Mouse (Mus musculus): ENCODE measurements around the gene Chn2.

Gene Chn2

DNA sequence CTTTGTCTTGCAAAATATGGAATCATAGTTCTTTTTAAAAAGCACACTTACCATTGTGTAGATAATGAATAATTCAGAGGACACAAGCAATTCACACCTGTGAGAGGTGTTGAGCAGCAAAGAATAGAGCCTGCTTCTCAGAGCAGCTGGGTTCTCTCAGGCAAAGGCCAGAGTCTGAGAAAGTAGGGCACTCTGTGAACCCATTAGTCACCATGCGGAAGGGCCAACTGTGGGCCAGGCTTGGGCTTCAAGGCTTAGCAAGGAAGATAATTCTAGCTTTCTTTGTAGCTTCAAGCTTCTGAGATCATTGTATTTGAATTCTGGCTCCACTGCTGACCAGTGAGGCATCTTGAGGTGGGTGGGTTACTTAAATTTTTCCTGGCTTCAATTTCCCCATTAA lies 2.8 kb downstream of the Chn2 start:
- DNase-seq (ENCODE audit: low spot score in 2 of 2): no peak

- no peak for DNase-seq (ENCODE audit: low spot score in 2 of 2)
These were observed 4.2 kb downstream of the Chn2 start for GRCm38 (mm10) chr6:54043536-54043935.

DNA sequence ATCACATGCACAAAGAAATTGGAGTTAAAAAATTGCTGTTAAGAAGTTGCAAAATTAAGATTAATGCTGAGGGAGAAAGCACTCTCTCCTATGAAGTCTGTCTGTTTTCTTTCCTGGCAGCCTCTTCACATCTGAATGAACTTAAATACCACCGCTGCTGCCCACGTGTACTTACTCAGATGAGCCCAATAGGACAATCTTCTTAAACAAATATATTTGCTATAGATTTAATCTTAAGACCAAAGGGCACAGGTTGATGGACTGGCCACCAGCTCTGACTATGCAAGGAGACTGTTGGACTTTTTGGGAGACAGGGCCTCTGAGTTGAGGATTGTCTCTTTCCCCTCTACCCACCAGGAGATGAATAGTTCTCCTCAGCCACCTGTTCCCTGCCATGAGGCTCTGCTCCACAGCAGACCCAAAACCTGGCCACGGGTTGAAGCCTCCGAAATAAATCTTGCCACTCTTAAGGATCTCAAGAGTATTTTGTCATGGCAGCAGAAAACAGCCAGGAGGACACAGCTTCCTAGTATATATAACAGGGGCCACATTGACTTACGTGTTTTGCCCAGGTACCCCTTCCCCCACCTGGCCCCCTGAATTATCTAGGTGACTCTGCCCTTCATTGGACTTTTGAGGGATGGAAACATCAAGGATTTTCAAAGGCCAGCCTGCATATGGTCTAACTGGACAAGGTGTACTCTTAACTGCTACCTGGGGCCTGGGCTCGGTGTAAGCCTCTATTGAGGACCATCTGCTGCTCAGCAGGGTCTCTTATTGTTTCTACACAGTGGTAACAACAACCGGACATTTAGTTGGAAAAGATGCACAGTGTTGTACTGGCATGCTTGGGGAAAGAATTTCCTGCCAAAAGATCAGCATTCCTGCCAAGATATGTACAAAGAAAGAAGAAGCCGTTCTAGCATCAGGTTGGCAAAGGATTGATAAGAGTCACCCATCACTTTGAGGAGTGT lies 6.7 kb downstream of the Chn2 start:
- DNase-seq (ENCODE audit: low spot score in 2 of 2): no peak

GRCm38 (mm10) chr6:54046884-54047747 lies 7.8 kb downstream of the Chn2 start:
- no peak for DNase-seq (ENCODE audit: low spot score in 2 of 2)

- DNase-seq (ENCODE audit: low spot score in 2 of 2): no peak
These were observed 9.4 kb downstream of the Chn2 start for GRCm38 (mm10) chr6:54048768-54049167.

- no peak for DNase-seq (ENCODE audit: low spot score in 2 of 2)
These were observed 11.8 kb downstream of the Chn2 start for GRCm38 (mm10) chr6:54051173-54051572.

DNA sequence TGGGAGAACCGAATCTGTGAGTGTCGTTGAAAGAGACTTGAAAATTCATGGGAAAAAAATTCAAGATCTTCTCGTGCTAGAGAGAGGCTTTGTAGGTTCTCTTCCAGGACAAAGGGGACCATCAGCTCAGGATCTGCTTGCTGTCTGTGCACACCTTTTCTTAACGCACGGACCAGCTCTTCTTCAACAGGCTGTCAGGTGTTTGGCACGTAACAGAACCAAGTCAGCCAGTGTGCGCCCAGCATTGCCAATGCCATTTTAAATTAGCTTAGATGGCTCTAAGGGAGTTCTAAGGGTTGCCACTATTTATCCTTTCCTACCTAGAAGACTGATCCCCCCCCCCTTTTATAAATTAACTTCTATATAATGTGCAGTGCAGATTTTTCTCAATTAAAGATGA lies 12.8 kb downstream of the Chn2 start:
- no peak for DNase-seq (ENCODE audit: low spot score in 2 of 2)

DNA sequence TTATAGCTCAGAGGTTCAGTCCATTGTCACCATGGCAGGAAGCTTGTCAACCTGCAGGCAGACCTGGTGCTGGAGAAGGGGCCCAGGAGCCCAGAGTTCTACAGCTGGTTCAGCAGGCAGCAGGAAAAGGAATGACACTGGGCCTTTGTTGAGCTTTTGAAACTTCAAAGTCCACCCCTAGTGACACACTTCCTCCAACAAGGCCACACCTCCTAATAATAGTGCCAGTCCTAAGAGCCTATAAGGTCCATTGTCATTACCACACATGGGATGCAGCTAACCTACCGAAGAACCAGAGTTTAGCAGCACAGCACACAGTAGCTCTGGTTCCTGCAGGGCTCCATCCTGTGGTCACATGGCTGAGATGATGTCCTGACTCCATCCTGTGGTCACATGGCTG lies 13.3 kb downstream of the Chn2 start:
- no peak for DNase-seq (ENCODE audit: low spot score in 2 of 2)

GRCm38 (mm10) chr6:54053316-54053715 lies 14.0 kb downstream of the Chn2 start:
- DNase-seq (ENCODE audit: low spot score in 2 of 2): no peak

GRCm38 (mm10) chr6:54055387-54055786 lies 16.0 kb downstream of the Chn2 start:
- no peak for DNase-seq (ENCODE audit: low spot score in 2 of 2)

DNA sequence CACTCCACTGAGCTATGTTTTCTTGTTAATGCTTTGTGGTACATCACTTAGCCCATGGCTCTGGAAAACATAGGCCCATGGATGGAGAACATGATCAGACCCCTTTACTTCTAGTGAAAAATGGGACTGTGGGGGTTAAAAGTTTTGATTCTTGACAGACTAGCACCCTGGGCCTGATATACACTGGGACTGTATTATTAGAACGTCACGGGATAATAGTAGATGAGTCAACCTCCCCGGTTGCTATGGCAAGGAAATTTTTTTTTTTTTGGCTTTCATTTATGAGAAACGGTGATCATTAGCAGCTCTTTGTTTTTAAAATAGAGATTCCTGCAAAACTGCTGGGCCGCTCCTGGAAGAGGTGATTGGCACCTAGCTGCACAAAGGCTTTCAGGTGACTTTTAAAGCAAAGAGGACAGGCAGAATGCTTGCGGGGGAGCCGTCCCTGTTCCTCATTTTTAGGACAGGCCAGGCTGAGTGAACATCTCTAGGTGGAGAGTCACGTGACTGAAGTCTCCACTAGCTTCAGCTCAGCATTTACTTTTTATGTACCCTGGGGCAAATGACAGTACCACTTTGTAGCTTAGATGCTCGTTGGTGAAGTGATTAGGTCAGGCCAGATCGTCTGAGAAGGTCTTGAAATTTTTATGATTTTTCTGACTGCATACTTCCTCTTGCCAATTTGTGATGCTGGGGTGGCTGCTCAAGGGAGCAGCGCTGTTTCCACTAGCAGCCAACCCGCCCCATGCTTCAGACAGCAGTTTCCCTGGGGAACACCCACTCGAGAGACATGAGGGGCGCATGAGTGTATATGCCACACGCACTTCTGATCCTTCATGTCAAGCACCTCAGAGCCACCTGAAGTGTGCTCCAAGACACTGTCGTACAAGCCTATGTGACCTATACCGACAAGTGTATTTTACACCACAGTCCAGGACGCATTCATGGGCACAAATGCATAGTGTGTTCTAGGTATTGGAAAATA lies 17.5 kb downstream of the Chn2 start:
- no peak for DNase-seq (ENCODE audit: low spot score in 2 of 2)

DNA sequence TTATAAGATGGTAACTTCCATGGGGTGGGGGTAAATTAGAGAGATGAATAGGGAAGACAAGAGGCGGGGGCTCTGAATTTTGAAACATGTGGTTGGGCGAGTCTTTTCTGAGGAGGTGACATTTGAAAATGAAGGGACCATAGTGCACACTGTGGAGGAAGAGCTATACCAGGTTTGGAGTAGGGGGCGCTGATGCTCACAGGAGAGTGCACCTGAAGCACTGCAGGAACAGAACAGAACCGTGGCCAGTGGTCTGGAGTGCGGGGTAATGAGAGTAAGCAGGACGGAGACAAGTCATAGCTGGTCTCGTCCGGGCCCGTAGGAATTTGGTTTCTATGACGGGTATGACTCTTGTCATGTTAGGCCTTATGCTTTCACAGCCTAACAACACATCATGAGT lies 18.3 kb downstream of the Chn2 start:
- DNase-seq (ENCODE audit: low spot score in 2 of 2): no peak

DNA sequence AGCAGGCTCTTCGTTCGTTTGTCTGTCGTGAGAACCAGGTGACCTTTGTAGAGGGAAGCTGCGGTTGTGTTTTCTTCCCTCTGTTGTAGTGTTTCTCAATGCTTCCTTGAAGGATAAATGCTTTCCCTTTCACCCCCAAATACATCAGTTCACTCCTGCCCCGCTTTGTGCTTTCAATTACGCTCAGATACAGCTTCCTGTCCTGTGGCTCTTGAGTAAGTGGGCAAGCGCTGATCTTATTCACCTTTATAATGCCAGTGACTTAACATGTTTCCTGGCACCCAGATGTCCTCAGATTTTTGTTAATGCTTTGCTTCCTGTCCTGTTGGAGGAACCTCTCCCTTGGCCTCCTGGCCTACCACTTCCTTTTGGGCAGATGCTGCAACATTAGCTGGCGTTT lies 19.5 kb downstream of the Chn2 start:
- DNase-seq (ENCODE audit: low spot score in 2 of 2): no peak

DNA sequence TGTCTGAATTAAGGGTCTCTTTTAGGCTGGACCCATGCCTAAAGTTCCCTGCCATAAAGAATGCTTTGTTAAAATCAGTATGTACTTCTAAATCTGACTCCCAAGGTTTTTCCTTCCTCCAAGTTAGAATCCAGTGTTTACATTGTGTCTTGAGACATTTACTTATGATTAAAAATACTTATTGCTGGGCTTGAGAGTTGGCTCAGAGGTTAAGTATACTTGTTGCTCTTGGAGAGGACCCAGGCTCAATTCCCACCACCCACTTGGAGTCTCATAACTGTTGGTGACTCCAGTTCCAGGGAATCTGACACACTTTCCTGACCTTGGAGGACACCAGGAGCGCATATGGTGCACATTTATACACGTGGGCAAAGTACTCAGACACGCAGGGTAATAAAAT lies 20.9 kb downstream of the Chn2 start:
- DNase-seq (ENCODE audit: low spot score in 2 of 2): no peak

DNA sequence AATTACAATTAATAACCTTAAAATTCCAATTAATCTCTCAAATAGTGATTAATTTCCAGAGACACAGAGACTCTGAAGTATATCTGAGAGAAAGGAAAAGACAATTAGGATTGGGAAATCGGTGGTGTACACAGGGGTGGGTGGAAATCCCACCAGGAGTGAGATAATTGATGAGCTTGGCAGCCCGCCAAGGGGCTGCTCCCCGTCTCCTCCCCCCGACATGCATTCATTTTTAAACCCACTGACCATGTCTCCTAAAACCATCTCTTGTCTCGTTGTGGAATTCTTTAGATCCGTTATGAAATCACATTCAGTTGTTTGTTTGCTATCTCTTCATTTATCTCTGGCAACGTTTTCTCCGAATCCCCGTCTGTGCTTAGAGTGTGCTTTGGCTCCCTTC lies 22.0 kb downstream of the Chn2 start:
- DNase-seq (ENCODE audit: low spot score in 2 of 2): no peak

DNA sequence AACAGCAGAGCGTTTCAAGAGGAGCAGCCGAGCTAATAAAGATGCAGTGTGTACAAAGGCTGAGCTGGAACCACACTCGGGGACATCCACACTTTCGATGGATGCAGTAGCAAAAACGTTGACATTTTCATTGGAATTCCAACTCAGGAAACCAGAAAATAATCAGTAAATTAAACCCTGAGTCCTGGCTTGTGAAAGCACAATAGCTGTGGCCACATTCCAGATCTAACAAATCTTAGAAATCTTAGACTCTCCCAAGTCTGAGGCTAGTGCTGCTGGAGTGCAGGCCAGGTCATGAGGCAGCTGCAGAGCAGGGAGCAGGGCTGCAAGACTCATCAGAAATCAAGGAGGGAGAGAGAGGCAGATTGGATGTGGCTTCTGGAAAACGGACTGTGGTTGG lies 24.5 kb downstream of the Chn2 start:
- DNase-seq (ENCODE audit: low spot score in 2 of 2): no peak

DNA sequence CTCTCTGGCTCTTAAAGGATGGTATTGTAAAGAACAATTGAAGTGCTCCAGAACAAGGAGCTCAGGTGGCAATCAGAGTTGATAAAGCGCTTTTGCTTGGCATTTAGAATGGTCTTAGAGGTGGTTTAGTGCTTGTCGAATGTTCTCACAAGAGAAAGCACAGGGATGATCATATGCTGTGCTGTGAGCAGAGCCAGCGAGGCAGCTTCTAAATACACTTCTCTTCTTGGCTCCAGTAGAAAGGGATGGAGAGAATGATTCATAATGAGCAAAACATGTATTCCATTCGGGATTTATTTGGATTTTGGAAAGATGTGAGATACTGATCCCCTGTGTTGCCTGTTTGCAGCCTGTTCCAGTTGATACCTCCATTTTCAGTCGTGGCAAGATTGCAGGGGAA lies 28.0 kb downstream of the Chn2 start:
- no peak for DNase-seq (ENCODE audit: low spot score in 2 of 2)

DNA sequence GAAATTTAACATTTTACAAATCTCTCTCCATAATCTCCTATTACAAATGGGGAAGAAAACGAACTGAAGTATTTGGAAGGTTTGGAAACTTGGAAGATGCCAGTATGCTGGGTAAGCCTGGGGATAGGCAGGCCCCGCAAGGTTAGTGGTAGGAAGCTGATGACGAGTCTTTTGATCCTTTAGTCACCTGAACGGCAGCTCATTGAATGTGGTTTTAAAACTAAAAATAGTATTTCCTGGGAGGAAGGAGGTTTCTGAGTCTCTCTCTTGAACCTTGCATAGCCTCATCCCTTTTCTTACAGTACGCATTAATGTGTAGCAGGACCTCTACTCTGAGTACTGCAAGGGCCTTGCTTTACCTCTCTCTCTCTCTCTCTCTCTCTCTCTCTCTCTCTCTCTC lies 29.5 kb downstream of the Chn2 start:
- no peak for DNase-seq (ENCODE audit: low spot score in 2 of 2)

DNA sequence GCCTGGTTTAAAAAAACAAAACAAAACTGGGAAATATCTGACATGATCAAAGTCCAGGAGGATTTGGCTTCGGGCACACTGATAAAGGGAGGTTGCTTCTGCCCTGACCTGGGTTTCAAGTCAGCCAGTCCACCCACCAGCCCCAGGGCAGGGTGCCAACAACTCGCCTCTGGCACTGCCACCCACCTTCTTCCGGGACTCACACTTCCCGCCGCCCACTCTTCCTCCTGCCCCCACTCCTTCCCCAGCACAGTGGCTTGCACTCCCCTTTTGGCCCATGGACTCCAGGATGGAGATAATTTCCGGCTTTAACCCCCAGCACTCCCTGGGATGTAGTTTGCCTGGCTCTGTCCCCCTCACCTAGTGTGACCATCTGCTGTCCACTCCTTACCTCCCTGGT lies 31.4 kb downstream of the Chn2 start:
- DNase-seq (ENCODE audit: low spot score in 2 of 2): no peak

DNA sequence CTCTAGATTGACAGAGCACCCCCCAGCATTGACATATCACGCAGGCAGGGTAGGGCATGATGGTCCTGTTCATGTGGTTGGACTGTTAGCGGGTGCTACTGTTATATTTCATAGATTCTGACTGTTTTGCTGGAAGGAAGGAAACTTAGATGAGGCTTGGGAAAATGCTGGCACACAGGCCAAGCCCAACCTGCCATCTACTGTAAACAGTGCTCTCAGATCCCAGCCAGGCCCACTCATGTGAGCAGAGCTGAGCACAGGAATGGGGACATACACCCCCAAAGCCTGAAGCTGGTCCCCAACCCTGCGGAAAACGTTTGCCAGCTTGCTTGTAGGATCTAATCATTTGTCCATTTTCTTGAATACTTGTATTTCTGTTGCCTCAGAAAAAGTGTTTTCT lies 32.1 kb downstream of the Chn2 start:
- DNase-seq (ENCODE audit: low spot score in 2 of 2): no peak

DNA sequence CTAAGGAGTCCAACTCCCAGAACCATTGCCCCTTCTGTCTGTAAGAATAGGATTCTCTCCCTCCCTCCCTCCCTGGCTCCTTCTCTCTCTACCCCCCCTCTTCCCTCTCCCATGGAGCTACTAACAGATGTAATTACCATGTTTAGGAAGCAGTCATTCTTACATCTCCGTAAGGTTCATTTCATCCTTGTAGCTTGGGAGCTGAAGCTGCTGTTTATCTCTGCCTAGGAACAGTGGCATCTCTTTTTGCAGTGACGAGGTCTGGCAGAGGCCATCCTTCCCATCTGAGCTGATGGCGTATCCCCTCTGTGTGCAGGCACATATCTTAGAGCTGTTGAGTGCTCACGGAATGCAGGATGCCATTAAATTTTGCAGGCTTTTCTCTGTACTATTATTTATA lies 35.1 kb downstream of the Chn2 start:
- no peak for DNase-seq (ENCODE audit: low spot score in 2 of 2)

GRCm38 (mm10) chr6:54075419-54075818 lies 36.1 kb downstream of the Chn2 start:
- DNase-seq (ENCODE audit: low spot score in 2 of 2): no peak

Data from spleen, postnatal 14 days (tissue).